Mouse (Mus musculus) heart, embryonic 13.5 days (tissue): ENCODE results near the gene Plb1. TPM values are rescaled to one million over a fixed set of nuclear protein-coding genes. Genes with fewer than 3 reads are reported as not detected.

Experiments used
- ATAC-seq: fragments of 200-750 bp; cut with Nextera tagmentation; 2 replicates; pipeline ENCODE4 v1.8.0; 2017; ENCODE audit warnings: moderate TSS enrichment; ENCODE audit not compliant: insufficient number of reproducible peaks, low FRiP score, low TSS enrichment; ENCODE audit errors: extremely low read depth
- H3K27ac ChIP-seq: fragments of 300-500 bp; sonication (generic); replicated peaks from 2 replicates; pipeline ENCODE4 v1.5.1; 2015; ENCODE audit warnings: moderate library complexity, mild to moderate bottlenecking, inconsistent platforms
- H3K27me3 ChIP-seq: fragments of 300-500 bp; sonication (generic); replicated peaks from 2 replicates; pipeline ENCODE4 v1.6.1; 2015; ENCODE audit warnings: mild to moderate bottlenecking, inconsistent platforms
- H3K36me3 ChIP-seq: fragments of 300-500 bp; sonication (generic); 2 replicates; pipeline ENCODE4 v1.6.1; 2015; ENCODE audit warnings: mild to moderate bottlenecking, inconsistent platforms
- H3K4me1 ChIP-seq: fragments of 300-500 bp; sonication (generic); 2 replicates; pipeline ENCODE4 v1.6.1; 2015; ENCODE audit warnings: inconsistent platforms
- H3K4me2 ChIP-seq: fragments of 300-500 bp; sonication (generic); 2 replicates; pipeline ENCODE4 v1.6.1; 2015; ENCODE audit warnings: inconsistent platforms, mild to moderate bottlenecking, moderate library complexity
- H3K4me3 ChIP-seq: fragments of 300-500 bp; sonication (generic); 2 replicates; pipeline ENCODE4 v1.5.1; 2015; ENCODE audit warnings: moderate library complexity, mild to moderate bottlenecking, inconsistent platforms
- H3K9ac ChIP-seq: fragments of 300-500 bp; sonication (generic); 2 replicates; pipeline ENCODE4 v1.6.1; 2015; ENCODE audit warnings: inconsistent platforms, mild to moderate bottlenecking, moderate library complexity
- H3K9me3 ChIP-seq: fragments of 300-500 bp; sonication (generic); 2 replicates; pipeline ENCODE4 v1.6.1; 2016; ENCODE audit warnings: inconsistent platforms
- WGBS: fragments of 180-500 bp; shearing (Covaris S2); methylation state at CpG from one replicate; pipeline ENCODE4 v1.1.7; 2015; ENCODE audit warnings: mixed read lengths; 5-methylcytosine and 5-hydroxymethylcytosine counted together
- polyA plus RNA-seq: library from polyadenylated mRNA; unstranded; fragments of >200 nt; fragmentation: Nextera tagmentation; extraction: Ambion mirVana; gene quantifications from 2 replicates; pipeline ENCODE4 v1.2.1, GENCODE M21; 2015

Gene Plb1
- polyA plus RNA-seq, 1 experiment from 2014 or later = 1.8 TPM

DNA sequence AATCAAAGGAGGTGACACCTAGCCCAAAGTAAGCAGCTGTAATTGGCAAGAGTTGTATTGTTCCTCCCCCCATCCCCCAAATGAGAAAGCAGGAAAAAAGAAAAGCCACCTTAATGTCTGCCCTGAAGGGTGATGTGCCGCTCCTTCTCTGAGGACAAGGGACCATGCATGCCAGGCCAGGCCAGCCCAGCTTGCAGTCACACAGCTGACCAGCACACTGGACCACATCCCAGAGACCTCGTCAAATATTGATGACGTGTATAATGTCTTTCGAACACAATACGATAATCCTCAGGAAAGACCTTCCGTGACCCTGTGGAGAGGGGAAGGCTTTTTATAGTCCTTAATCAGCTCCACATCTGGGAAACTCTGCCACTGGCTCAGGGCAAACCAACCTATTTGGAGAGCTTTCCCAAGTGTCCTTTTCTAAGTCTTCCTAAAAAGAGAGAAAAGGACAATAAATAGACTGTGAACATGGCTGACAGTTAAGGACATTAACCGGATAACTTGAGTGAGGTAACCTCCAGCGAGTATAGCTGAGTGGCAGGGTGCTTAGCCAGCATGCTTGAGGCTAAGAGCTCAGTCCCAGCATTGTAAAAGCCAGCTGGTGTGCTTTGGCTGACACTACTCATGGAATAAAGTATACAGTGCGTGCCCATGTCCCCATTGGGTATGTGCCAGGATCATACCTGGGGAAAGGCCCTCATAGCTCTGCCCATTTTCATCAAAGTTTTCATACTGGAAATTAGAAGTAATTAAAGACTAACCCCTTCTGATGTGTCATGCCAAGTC, 162.8 kb downstream of the Plb1 start:
- ATAC-seq = no peak
- peaks cover 37% of the 10 kb centered on the region for H3K4me1 ChIP-seq
- WGBS = 47% methylated on average over 9 of the region's 9 CpGs
- no peaks in the 10 kb centered on the region for H3K27me3 ChIP-seq
- no peaks in the 10 kb centered on the region for H3K36me3 ChIP-seq
- H3K4me2 ChIP-seq = no peak overlapping the region
- H3K27ac ChIP-seq = peak overlapping the region; percentile 34
- H3K4me3 ChIP-seq = no peak overlapping the region
- H3K9ac ChIP-seq = no peak overlapping the region
- no peaks in the 10 kb centered on the region for H3K9me3 ChIP-seq

DNA sequence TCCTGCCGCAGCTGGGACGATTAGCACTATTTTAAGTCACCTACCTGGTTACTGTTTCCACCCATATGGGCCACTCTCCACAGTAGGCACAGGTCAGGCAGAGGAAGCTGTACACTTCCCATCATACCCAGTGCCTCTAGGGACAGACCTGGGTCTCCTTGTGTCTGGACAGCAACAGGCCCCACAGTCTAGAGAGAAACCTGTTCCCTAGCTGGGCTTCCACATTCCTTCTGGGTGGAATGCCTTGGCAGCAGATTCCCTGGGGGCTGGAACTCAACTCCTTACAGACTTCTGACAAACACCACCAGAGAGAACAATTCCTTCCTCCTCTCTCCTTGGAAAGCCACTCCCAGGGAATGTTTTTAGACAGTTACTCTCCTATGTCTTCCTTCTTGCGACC, 165.2 kb downstream of the Plb1 start:
- WGBS = 51% methylated on average over 3 of the region's 3 CpGs

DNA sequence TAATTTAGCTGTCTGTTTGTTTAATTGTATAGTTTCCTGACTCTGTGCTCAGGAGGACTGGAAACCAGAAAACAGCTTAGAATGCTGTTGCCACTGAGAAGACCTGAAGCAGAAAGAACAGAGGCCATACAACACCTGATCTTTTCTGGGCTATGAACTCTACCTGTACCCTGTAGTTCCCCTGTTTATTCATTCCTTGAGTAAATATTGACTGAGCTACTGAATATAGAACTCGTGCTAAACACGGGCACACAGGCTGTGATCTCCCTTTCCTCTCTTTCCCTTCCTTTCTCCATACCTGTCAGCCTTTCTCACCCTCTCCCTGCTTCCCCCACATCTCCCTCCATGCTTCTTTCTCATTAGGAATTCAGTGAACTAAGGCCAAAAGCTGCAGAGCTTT, 168.4 kb downstream of the Plb1 start:
- WGBS = 80% methylated on average over 2 of the region's 2 CpGs

More for the DNA sequence above, 165.2 kb downstream of the Plb1 start:
- Histone ChIP-seq H3K9me3 (no peaks in the 10 kb centered on the region), H3K4me3 (no peak overlapping the region), H3K9ac (no peak overlapping the region), H3K27me3 (no peaks in the 10 kb centered on the region), H3K27ac (0 out of 2 replicates have a peak overlapping the region, but pooled peaks have one; percentile 9), H3K4me2 (no peak overlapping the region), H3K36me3 (no peaks in the 10 kb centered on the region), H3K4me1 (peaks cover 37% of the 10 kb centered on the region)
- ATAC-seq = no peak

DNA sequence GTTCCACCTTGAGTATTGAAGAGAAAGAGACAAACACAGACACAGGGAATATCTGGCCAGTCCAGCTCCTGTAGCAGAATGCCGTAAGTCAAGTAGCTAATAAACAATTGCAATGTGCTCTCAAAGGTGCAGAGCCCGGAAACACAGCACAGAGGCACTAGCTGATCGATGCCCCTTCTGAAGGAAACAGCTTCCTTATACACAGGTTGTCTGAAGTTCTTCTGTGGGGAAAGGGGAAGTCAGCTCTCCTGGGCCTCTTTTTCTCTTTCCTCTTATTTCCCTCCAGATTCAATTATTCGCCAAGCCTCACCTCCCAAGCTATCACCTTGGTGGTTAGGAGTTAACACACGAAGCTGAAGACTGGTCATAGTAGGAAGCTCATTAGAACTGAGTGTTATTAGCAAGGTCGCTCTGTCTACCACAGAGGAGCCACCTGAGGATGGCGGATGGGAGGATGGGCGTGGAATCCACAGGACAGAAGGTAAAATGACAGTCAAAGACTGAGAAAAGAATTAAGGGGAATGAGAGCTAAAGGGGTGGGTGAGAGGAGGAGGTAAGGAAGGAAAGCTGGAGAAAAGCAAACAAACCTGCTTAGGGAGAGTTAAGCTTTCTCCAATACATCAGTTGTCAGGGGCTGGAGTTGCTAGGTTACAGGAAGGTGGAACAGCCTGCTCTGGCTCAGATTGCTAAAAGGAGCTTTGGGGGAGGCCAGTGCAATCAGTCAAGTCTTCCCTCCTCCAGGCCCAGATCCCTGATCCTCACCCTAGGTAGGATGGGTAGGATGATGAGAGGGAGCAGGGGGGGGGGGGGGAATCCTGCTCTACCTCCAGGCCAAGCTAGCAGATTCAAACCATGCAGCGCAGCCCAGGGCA, 170.8 kb downstream of the Plb1 start:
- Histone ChIP-seq H3K4me2 (no peak overlapping the region), H3K9me3 (no peaks in the 10 kb centered on the region), H3K36me3 (no peaks in the 10 kb centered on the region), H3K27ac (no peak overlapping the region), H3K27me3 (no peaks in the 10 kb centered on the region), H3K4me1 (peaks cover 31% of the 10 kb centered on the region), H3K4me3 (no peak overlapping the region), H3K9ac (no peak overlapping the region)
- 72% methylated on average over 9 of the region's 9 CpGs for WGBS
- ATAC-seq = no peak

More for the DNA sequence above, 168.4 kb downstream of the Plb1 start:
- Histone ChIP-seq H3K4me1 (peaks cover 42% of the 10 kb centered on the region), H3K4me2 (no peak overlapping the region), H3K27ac (no peak overlapping the region), H3K9ac (no peak overlapping the region), H3K27me3 (no peaks in the 10 kb centered on the region), H3K4me3 (no peak overlapping the region), H3K9me3 (no peaks in the 10 kb centered on the region), H3K36me3 (no peaks in the 10 kb centered on the region)
- ATAC-seq = no peak

DNA sequence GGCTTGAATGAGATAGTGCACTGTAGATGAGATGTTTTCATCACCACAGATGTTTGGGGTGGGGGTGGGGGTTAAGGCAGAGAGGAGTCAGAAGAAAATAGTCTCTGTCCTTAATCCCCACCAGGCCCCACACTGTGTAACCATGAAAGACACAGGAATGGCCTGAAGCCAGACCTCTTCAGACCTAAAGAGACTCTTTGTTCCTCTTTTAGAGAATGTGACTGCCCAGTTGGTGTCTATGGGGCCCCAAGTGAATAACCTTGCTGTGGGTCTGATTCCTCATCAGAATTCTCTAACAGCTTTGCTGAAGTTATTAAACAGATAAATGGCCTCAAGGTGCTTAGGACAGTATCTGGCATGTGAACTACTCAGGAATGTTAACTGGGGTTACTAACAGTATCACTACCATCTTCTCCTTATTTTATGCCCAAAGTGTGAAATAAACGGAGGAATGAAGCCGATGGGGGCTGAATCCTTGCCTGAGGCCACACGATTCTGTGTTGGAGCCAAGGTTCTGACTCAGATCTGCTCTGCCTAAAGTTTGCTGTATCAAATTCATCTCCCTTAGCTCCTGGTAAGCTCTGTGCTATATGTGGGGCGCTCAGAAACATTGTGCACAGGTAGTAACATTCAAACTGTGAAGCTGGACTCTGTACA, 172.8 kb downstream of the Plb1 start:
- H3K36me3 ChIP-seq = no peaks in the 10 kb centered on the region
- ATAC-seq = no peak
- no peak overlapping the region for H3K4me2 ChIP-seq
- no peaks in the 10 kb centered on the region for H3K9me3 ChIP-seq
- peak overlapping the region; percentile 42; the same call in 1 of the 2 replicates for H3K27ac ChIP-seq
- H3K4me3 ChIP-seq = no peak overlapping the region
- H3K4me1 ChIP-seq = peaks cover 38% of the 10 kb centered on the region
- no peak overlapping the region for H3K9ac ChIP-seq
- no peaks in the 10 kb centered on the region for H3K27me3 ChIP-seq
- WGBS = 68% methylated on average over 4 of the region's 4 CpGs

DNA sequence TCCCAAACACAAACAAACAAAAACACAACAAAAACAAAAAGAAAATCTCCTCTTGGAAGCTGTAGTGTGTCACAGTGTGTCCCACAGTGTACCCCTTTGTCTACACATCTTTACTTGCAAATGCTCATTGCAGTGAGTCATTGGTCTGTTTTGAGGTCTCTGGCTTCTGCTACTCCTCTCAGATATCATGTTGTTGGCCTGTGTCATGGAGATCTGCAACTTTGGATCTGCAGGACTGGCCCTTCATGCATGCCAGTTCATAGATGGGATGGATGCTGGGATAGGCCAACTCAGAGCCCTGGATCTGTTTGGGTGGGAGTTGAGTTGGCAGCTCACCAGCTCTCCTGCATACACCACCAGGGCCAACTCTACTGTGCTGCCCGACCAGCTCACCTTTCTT, 176.3 kb downstream of the Plb1 start:
- no peak overlapping the region for H3K4me3 ChIP-seq
- peak overlapping the region; percentile 29; the same call in 1 of the 2 replicates for H3K27ac ChIP-seq
- H3K36me3 ChIP-seq = no peaks in the 10 kb centered on the region
- H3K4me2 ChIP-seq = no peak overlapping the region
- no peak overlapping the region for H3K9ac ChIP-seq
- whole genome bisulfite sequencing = 67% methylated on average over 1 of the region's 1 CpGs
- no peaks in the 10 kb centered on the region for H3K27me3 ChIP-seq
- ATAC-seq = no peak
- H3K9me3 ChIP-seq = no peaks in the 10 kb centered on the region
- peaks cover 58% of the 10 kb centered on the region for H3K4me1 ChIP-seq

DNA sequence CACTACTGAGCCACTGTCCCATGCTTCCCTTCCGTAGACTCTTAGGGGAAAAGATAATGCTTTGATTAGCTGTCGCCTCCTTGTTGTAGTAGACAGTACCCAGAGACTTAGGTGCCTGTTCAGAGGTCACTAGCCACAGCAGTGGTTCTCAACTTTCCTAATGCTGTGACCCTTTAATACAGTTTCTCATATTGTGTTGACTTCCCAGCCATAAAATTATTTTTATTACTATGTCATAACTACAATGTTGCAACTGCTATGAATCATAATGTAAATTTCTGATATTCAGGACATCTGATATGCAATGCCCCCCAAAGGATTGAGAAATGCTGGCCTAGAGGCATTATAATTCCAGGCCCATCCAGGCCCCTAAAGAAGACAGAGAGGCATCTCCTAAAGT, 177.2 kb downstream of the Plb1 start:
- Histone ChIP-seq H3K27me3 (no peaks in the 10 kb centered on the region), H3K4me3 (no peak overlapping the region), H3K27ac (peak overlapping the region; percentile 42; the same call in 1 of the 2 replicates), H3K9ac (no peak overlapping the region), H3K36me3 (no peaks in the 10 kb centered on the region), H3K4me1 (peaks cover 63% of the 10 kb centered on the region), H3K4me2 (no peak overlapping the region), H3K9me3 (no peaks in the 10 kb centered on the region)
- WGBS = 20% methylated on average over 2 of the region's 2 CpGs
- ATAC-seq = no peak

DNA sequence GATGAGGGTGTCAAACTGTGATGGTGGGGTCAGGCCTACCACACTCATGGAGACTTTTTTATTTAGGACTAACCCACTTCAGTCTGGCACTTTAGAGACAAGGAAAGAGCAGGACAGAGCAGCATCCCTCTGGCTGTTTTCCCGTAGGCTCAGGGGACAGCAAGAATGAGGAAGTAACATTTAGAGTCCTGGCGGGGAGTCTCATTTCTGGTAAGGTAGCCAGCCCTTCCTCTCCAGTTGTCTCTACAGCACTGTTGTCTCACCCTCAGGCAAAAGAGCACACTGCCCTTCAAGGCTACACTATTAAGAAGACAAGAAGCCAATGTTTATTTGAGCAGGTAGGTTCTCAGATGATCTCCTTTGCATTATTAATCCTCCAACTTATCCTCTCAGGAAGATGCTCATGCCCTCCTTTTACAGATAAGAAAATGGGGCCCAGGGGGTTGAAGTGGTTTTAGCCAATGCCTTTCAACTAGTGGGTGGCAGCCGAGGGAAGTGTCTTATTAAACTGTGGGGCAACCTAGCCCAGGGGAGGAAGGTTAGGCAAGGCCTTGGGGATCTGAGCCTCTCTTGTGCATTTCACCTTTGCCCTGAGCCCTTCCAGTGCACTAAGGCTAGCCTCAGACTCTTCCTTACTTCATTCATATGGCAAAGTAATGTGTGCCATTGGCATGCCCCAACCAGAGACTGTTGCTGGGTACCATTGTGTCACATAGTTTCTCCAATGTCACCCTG, 178.6 kb downstream of the Plb1 start:
- no peaks in the 10 kb centered on the region for H3K27me3 ChIP-seq
- no peaks in the 10 kb centered on the region for H3K9me3 ChIP-seq
- H3K4me1 ChIP-seq = peaks cover 64% of the 10 kb centered on the region
- H3K4me3 ChIP-seq = no peak overlapping the region
- no peak for ATAC-seq
- H3K9ac ChIP-seq = no peak overlapping the region
- H3K4me2 ChIP-seq = no peak overlapping the region
- no peaks in the 10 kb centered on the region for H3K36me3 ChIP-seq
- 47% methylated on average over 3 of the region's 3 CpGs for WGBS
- no peak overlapping the region for H3K27ac ChIP-seq

DNA sequence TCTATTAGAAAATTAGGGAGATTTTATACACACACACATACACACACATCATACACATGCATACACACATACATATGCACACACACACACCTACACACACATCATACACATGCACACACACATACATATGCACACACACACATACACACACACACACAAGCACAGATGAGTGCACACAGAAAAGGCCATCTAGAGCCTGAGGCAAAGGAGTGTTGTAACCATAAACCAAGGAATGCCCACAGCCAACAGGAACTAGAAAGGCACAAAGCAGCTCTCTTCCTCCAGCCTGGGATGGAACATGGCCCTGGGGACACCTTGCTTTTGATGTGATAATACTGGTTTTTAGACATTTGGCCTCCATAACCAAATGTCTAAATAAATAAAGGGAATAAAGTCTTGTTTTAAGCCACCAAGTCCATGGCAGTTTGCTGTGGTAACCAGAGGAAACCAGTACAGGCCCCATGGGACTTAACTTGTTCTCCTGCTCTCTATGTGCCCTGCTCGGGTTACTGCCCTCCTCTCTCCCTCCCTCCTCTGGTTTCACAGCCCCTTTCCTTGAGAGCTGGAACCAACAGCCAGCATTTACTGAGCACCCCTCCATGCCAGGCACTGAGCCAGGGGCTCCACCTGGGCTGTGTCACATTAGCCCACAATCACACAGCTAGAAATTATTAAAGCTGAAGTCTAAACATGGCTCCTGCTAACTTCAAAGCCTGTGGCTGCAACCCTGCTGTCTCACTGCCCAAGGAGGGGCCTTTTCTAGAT, 179.9 kb downstream of the Plb1 start:
- no peak; the same call in 1 of the 2 replicates for ATAC-seq
- no peaks in the 10 kb centered on the region for H3K36me3 ChIP-seq
- H3K9ac ChIP-seq = no peak overlapping the region
- peak overlapping the region; percentile 80 for H3K27ac ChIP-seq
- H3K4me1 ChIP-seq = peaks cover 75% of the 10 kb centered on the region
- no peak overlapping the region for H3K4me3 ChIP-seq
- no peaks in the 10 kb centered on the region for H3K27me3 ChIP-seq
- H3K9me3 ChIP-seq = no peaks in the 10 kb centered on the region
- H3K4me2 ChIP-seq = no peak overlapping the region
- WGBS = 11% methylated on average over 1 of the region's 1 CpGs

DNA sequence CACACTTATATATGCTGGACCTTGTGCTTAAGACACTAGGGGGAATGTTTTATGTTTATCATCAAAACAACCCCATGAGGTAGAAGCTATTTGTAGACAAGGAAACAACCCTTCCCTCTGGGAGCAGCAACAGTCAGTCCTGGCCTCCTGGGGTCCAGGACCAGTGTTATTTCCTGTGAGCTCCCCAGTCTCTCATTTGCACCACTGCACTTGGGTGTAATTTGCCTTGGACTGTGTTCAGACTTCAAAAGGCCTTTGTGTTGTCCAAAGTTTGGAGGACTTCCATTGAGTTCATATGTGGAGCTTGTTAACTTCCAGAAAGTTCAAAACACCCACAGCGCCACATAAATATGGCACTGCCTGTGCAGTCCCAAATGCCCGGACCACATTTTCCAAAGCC, 180.6 kb downstream of the Plb1 start:
- Histone ChIP-seq H3K4me3 (no peak overlapping the region), H3K27me3 (no peaks in the 10 kb centered on the region), H3K4me1 (peaks cover 81% of the 10 kb centered on the region), H3K27ac (peak overlapping the region; percentile 80), H3K9ac (peak overlapping the region; percentile 19; the same call in 1 of the 2 replicates), H3K4me2 (no peak overlapping the region), H3K9me3 (no peaks in the 10 kb centered on the region), H3K36me3 (no peaks in the 10 kb centered on the region)
- no peak for ATAC-seq
- WGBS = 79% methylated on average over 2 of the region's 2 CpGs
